Mouse (Mus musculus): ENCODE data around the gene Cdc42bpa. TPM values are rescaled to one million over a fixed set of nuclear protein-coding genes. Genes with fewer than 3 reads are reported as not detected.

Gene Cdc42bpa
- total and polyA plus RNA-seq, 3 experiments, result 11.1 to 41.5 (median 40.8) TPM

DNA sequence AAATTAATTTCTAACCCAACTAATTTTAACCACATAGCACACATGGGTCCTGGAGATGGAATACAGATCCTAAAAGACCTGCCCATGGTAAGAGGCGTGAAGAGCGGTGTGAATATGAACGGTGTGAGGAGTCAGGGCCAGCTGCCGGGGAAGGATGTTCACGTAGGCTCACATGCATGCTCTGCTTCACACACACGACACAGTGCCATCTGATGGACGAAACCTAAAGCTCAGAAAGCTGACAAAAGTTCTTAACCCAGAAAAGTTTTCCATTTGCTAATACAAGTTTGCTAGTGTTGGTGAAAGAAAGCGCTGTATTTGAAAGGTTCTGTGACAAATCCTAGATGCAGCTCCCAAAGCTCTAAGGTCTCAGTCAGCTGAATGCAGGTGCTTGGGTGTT, 190.9 kb downstream of the Cdc42bpa start:
- 80% methylated on average over 8 of the region's 8 CpGs for WGBS
- no peak for DNase-seq
- H3K4me1 ChIP-seq (ENCODE audit: control insufficient read depth, insufficient read depth, low read length), result peaks cover 2% of the 10 kb centered on the region
- H3K27me3 ChIP-seq (ENCODE audit: control insufficient read depth, insufficient read depth, low read length), result no peaks in the 10 kb centered on the region
- no peak for TF ChIP-seq CTCF (IDR thresholded peaks at IDR 0.05)
- no peak for TF ChIP-seq EP300 (IDR thresholded peaks at IDR 0.05; ENCODE audit: insufficient read depth, low read depth, low read length)
- no peak for TF ChIP-seq POLR2A (IDR thresholded peaks at IDR 0.05; ENCODE audit: insufficient read depth, low read depth, low read length)
- intact Hi-C loops (cut with DNase I), result no loop called here
- H3K36me3 ChIP-seq (ENCODE audit: control insufficient read depth, insufficient read depth, low read length), result peaks cover 9% of the 10 kb centered on the region
- H3K27ac ChIP-seq, result no peak overlapping the region
- H3K9ac ChIP-seq (ENCODE audit: low read depth, low read length), result no peak overlapping the region
- no peak overlapping the region for H3K4me3 ChIP-seq
- H3K79me2 ChIP-seq (replicated peaks; ENCODE audit: control insufficient read depth, insufficient read depth, low read length), result no peaks in the 10 kb centered on the region

DNA sequence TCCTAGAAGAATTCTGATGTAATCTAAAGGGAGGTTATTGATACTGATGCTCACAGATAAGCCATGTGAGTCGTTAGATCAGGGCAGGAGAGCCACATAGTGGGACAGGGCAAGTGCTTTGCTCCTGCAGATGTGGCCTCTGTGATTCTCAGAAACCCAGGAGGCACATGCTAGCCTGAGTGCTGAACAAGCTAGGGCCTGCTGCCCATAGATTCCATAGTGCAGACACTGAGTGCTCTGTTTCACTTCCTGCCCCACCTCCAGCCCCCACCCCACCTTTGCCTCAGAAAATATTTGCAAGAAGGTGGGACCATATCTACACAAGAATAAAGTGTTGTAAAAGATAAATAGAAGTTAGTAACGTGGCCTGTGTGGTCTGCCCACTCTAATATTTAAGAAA, 198.4 kb downstream of the Cdc42bpa start:
- no peaks in the 10 kb centered on the region for H3K27me3 ChIP-seq (ENCODE audit: control insufficient read depth, insufficient read depth, low read length)
- DNase-seq, result no peak
- H3K9ac ChIP-seq (ENCODE audit: low read depth, low read length), result no peak overlapping the region
- intact Hi-C loops (cut with DNase I), result no loop called here
- no peaks in the 10 kb centered on the region for H3K36me3 ChIP-seq (ENCODE audit: control insufficient read depth, insufficient read depth, low read length)
- H3K27ac ChIP-seq, result no peak overlapping the region
- no peaks in the 10 kb centered on the region for H3K4me1 ChIP-seq (ENCODE audit: control insufficient read depth, insufficient read depth, low read length)
- TF ChIP-seq EP300 (IDR thresholded peaks at IDR 0.05; ENCODE audit: insufficient read depth, low read depth, low read length), result no peak
- TF ChIP-seq CTCF (IDR thresholded peaks at IDR 0.05), result no peak
- no peak for TF ChIP-seq POLR2A (IDR thresholded peaks at IDR 0.05; ENCODE audit: insufficient read depth, low read depth, low read length)
- no peaks in the 10 kb centered on the region for H3K79me2 ChIP-seq (replicated peaks; ENCODE audit: control insufficient read depth, insufficient read depth, low read length)
- WGBS, result 74% methylated on average over 2 of the region's 2 CpGs
- no peak overlapping the region for H3K4me3 ChIP-seq

DNA sequence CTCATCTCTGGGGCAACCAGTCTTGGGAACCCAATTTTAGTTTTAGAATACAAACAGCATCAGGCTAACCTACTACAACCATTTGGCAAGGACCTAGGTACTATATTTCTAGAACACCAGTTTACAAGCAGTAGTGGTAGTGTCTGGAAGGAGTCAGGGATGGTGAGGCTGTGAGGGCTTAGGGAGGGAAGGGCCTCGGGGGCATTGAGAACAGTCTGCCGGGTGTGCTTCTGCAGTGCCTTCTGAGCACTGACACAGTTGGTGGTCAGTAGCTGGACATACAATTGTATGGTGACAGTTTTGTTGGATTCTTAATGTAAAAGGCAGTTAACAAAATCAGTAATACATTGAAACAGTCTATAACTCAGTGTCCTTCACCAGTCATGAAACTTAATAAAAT, 200.3 kb downstream of the Cdc42bpa start:
- 84% methylated on average over 2 of the region's 2 CpGs for WGBS
- Histone ChIP-seq H3K27me3 (ENCODE audit: control insufficient read depth, insufficient read depth, low read length) (no peaks in the 10 kb centered on the region), H3K9ac (ENCODE audit: low read depth, low read length) (no peak overlapping the region), H3K36me3 (ENCODE audit: control insufficient read depth, insufficient read depth, low read length) (no peaks in the 10 kb centered on the region), H3K4me3 (no peak overlapping the region), H3K27ac (no peak overlapping the region), H3K79me2 (replicated peaks; ENCODE audit: control insufficient read depth, insufficient read depth, low read length) (no peaks in the 10 kb centered on the region), H3K4me1 (ENCODE audit: control insufficient read depth, insufficient read depth, low read length) (no peaks in the 10 kb centered on the region)
- intact Hi-C loops (cut with DNase I), result no loop called here
- DNase-seq, result no peak
- TF ChIP-seq POLR2A (IDR thresholded peaks at IDR 0.05; ENCODE audit: insufficient read depth, low read depth, low read length) (no peak), EP300 (IDR thresholded peaks at IDR 0.05; ENCODE audit: insufficient read depth, low read depth, low read length) (no peak), CTCF (IDR thresholded peaks at IDR 0.05) (no peak)

DNA sequence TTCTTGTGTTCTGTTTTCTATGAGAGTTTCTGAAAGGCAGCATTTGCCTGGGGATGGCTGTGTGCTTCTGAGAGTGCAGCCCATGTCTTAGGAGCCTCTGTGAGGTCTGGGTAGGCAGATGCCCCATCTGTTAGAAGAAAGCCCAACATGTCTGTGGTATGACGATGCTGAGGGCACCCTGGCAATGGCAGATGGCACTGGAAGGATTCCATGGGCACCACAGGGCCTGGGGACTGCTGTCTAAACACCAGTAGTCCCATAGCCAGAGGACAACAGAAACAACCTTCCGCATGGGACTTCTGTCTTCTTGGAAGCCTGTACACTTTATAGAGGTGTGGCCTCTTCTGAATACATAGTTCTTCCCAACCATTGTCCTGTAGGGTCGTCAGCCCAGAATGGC, 200.9 kb downstream of the Cdc42bpa start:
- Histone ChIP-seq H3K4me3 (no peak overlapping the region), H3K36me3 (ENCODE audit: control insufficient read depth, insufficient read depth, low read length) (no peaks in the 10 kb centered on the region), H3K79me2 (replicated peaks; ENCODE audit: control insufficient read depth, insufficient read depth, low read length) (no peaks in the 10 kb centered on the region), H3K27me3 (ENCODE audit: control insufficient read depth, insufficient read depth, low read length) (no peaks in the 10 kb centered on the region), H3K9ac (ENCODE audit: low read depth, low read length) (no peak overlapping the region), H3K27ac (no peak overlapping the region), H3K4me1 (ENCODE audit: control insufficient read depth, insufficient read depth, low read length) (no peaks in the 10 kb centered on the region)
- TF ChIP-seq POLR2A (IDR thresholded peaks at IDR 0.05; ENCODE audit: insufficient read depth, low read depth, low read length) (no peak), CTCF (IDR thresholded peaks at IDR 0.05) (no peak), EP300 (IDR thresholded peaks at IDR 0.05; ENCODE audit: insufficient read depth, low read depth, low read length) (no peak)
- no peak for DNase-seq
- WGBS, result 71% methylated on average over 3 of the region's 3 CpGs
- intact Hi-C loops (cut with DNase I), result no loop called here

DNA sequence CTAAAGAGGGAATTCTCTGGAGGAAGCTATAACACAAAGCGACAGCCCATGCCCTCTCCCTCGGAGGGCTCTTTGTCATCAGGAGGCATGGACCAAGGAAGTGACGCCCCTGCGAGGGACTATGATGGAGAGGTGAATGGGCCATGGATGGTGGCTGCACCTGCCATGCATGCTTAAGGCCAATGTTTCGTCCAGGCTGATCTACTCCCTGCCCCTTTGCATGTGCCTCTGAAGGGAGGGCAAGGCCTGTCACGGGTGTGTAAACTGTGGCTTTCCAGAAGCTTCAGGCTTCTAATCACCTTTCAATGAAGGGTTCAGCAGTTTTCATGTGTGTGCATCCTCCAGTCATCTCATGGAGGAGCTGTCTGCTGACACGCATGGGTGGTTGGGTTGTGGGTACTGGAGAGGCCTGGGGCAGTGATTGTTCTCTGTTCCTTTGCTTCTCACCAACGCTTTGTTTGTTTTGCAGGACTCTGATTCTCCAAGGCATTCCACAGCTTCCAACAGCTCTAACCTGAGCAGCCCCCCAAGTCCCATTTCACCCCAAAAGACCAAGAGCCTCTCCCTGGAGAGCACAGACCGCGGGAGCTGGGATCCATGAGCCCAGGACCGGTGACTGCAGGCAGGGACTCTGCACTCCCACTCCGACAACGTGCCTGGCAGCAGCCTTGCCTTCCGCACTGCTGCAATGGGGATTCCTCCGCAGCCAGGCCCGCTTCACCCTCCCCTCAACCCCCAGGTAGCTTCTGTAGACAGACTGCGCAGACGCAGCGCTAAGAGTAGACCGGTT, 201.5 kb downstream of the Cdc42bpa start:
- H3K27me3 ChIP-seq (ENCODE audit: control insufficient read depth, insufficient read depth, low read length), result no peaks in the 10 kb centered on the region
- no peak overlapping the region for H3K9ac ChIP-seq (ENCODE audit: low read depth, low read length)
- 93% methylated on average over 20 of the region's 20 CpGs for WGBS
- DNase-seq, result no peak
- intact Hi-C loops (cut with DNase I), result no loop called here
- TF ChIP-seq CTCF (IDR thresholded peaks at IDR 0.05) (no peak), EP300 (IDR thresholded peaks at IDR 0.05; ENCODE audit: insufficient read depth, low read depth, low read length) (no peak), POLR2A (IDR thresholded peaks at IDR 0.05; ENCODE audit: insufficient read depth, low read depth, low read length) (no peak)
- H3K79me2 ChIP-seq (replicated peaks; ENCODE audit: control insufficient read depth, insufficient read depth, low read length), result no peaks in the 10 kb centered on the region
- no peak overlapping the region for H3K4me3 ChIP-seq
- H3K36me3 ChIP-seq (ENCODE audit: control insufficient read depth, insufficient read depth, low read length), result no peaks in the 10 kb centered on the region
- H3K27ac ChIP-seq, result no peak overlapping the region
- H3K4me1 ChIP-seq (ENCODE audit: control insufficient read depth, insufficient read depth, low read length), result no peaks in the 10 kb centered on the region

DNA sequence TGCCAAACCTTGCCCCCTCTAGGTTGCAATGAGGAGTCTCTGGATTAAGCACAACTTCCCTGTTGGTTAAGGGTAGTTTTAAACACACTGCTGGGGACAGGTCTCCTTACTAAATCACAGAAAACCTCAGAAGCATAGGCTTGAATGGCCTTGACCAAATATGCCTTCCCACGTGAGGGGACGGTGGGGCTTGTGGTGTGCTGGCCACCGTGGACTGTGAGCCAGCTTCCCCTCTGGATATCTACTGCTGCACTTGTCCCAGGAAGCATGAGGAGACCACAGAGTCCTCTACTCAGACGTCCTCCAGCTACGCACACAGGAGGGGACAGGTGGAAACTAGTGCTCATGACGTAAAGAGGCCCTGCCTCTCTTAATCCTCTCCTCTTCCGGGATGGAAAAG, 202.7 kb downstream of the Cdc42bpa start:
- no peaks in the 10 kb centered on the region for H3K27me3 ChIP-seq (ENCODE audit: control insufficient read depth, insufficient read depth, low read length)
- no peak overlapping the region for H3K4me3 ChIP-seq
- no peak overlapping the region for H3K27ac ChIP-seq
- no peak for DNase-seq
- intact Hi-C loops (cut with DNase I), result no loop called here
- no peaks in the 10 kb centered on the region for H3K4me1 ChIP-seq (ENCODE audit: control insufficient read depth, insufficient read depth, low read length)
- 73% methylated on average over 7 of the region's 7 CpGs for WGBS
- H3K36me3 ChIP-seq (ENCODE audit: control insufficient read depth, insufficient read depth, low read length), result no peaks in the 10 kb centered on the region
- H3K9ac ChIP-seq (ENCODE audit: low read depth, low read length), result no peak overlapping the region
- H3K79me2 ChIP-seq (replicated peaks; ENCODE audit: control insufficient read depth, insufficient read depth, low read length), result no peaks in the 10 kb centered on the region
- TF ChIP-seq POLR2A (IDR thresholded peaks at IDR 0.05; ENCODE audit: insufficient read depth, low read depth, low read length) (no peak), EP300 (IDR thresholded peaks at IDR 0.05; ENCODE audit: insufficient read depth, low read depth, low read length) (no peak), CTCF (IDR thresholded peaks at IDR 0.05) (no peak)

Data from heart, adult 2 months (tissue).